Mouse (Mus musculus) stomach, postnatal 0 days (tissue): ENCODE data around the gene Amdhd1.

ENCODE experiments used
- CTCF ChIP-seq: IDR thresholded peaks from 2 replicates; pipeline ENCODE4 v1.5.1; 2016; ENCODE audit warnings: antibody characterized with exemption, low read depth, mild to moderate bottlenecking, moderate library complexity
- EP300 ChIP-seq: optimal IDR thresholded peaks from 2 replicates; pipeline ENCODE3; 2016; ENCODE audit warnings: antibody characterized with exemption

- TF ChIP-seq CTCF, result no peak
- no peak for TF ChIP-seq EP300
These were observed 55.3 kb downstream of the Amdhd1 start for GRCm38 (mm10) chr10:93484511-93484910.
